Mouse (Mus musculus): ENCODE measurements at regions not wholly inside any gene's neighbourhood (a gene's known extent, or its start where the extent isn't known, plus 50 kb on each side); places are given as distances from the start of the nearest gene placed in this dataset.
A peak's percentile ranks its signal among the peaks of the same experiment; 100 is the strongest.

DNA sequence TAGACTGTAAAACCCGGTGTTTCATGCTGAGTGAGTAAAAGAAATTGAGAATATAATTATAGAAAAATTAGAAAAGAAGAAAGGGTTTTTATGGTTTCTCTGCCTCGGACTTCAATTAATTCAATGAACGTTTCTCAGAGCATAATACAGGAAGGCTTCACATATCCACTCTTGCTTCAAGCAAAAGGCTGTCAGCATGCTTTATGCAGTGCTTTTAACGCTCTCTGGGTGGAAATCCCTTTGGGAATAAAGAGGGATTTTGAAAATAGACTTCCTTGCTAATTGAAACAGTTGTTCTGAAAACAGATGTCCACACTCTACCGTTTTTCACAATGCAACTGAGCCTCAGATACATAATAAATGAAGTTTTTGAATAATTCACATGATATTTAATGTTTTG is 253.2 kb upstream of the Slitrk6 start:
- DNase-seq: peak; percentile 24

All from retina, postnatal 1 day (tissue).